Mouse (Mus musculus): ENCODE measurements at regions not wholly inside any gene's neighbourhood (a gene's known extent, or its start where the extent isn't known, plus 50 kb on each side); places are given as distances from the start of the nearest gene placed in this dataset.

DNA sequence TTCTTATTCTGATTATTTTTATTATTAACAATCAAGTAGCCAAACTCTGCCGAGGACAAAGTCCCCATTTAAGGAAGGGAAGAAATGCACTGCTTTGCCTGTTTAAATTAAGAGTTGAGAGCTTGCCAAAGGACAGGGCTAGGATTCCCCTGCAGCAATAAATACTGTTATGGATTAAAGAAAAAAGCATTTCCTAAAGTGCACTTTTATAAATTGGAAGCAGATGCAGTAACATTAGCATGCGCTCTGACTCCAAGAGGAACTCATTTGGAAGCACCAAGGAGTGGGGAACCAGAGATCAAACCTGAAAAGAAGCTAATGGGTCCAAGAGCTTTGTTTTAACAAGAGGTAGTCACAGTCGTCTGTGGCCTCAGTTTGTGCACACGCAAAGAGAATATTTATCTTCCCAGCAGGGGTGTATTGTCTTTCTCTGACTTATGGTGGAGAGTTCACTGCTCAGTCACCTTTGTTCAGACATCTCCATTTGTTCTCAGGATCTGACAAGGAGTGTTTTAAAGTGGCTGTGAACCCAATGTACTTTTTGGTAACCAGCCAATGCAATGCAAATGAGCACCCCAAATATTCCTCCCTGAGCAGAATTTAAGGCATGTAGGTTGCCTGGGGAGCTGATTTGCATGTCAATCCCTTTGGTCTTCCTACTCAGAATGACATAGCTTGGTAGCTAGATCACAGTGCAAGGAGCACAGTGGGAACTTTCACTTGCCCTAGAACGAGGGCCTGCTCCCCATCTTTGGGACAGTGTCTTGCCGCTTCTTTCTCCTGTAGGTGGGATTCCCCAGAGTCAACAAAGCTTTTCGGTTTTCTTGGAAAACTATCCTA lies 119.1 kb upstream of the Nbea start:
- no peak for DNase-seq

DNA sequence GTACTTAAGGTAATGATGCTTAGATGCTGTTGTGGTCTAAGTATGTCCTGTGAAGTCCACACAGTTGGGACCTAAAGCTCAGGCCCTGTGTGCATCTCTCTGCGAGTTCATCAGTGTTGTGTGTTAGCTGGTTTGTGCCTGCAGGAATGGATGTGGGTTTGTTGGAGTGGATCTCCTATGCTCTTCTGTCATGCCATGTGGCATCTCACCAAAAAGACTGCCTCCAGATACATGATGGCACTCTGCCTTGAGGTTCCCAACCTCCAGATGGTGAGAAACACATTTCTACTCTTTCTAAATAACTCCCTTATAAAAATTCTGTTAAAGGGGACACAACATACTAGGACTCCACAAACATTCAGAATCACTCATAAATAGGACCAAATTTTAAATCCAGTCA lies 117.3 kb upstream of the Nbea start:
- DNase-seq: no peak

DNA sequence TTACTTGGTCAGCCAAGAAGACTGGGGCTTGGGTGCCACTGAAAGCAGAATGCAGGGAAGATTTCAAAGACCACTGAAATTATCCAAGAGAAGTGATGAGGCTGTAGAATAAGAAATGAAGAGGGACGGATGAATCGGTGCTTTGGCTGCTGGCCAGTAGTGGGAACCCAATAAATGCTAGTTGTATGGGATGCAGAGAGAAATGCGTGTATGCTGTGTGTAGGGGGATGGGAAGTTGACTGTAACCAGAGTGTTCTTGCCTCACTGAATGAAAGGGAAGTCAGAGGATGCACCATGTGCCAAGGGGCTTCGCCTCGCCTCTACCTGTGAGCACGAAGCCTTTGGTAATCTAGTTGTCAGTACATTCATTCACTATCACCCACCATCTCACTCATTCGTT lies 112.1 kb upstream of the Nbea start:
- no peak for DNase-seq

DNA sequence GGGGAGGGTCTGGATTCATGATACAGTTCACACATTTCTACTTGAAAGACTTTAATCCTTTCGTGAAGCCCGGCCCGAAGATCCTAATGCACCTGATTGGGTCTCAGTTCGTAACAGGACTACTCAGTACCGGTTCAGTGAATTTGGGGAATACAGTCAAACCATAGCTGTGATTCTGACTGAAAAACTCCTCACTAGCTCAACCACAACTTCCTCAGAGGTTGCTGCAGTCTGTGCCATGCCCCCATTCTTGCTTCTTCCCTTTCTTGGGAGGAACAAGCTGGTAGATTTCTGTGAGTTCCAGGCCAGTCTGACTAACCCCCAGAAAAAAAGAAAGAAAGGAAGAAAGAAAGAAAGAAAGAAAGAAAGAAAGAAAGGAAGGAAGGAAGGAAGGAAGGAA lies 98.0 kb upstream of the Nbea start:
- no peak for DNase-seq

DNA sequence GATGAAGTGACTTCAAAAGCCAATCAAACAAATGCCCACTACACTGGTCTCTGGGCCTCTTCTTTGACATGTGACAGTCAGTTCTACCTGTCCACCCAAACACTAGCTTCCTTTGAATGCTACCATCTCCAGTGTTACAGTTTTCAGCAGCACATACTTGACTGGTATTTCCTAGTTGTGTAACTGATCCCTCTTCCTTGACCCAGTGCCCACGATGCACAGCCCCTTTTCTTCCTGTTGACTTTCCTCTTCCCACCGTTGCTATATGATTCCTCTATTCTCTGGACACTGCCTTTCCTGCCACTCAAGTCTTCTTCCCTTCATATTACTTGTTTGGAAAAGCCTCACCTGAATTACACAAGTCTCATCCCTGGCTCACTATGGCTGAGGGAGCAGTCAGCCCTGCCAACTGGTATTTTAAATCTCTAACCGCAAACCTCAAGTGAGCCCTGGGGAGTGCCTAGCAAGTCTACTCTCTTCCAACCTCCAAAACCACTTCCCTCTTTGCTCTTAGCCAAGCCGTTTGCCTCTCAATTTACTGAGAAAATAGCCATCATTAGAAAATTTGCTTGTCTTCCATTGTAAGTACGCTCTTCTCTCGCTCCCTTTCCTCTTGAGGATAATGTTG lies 96.9 kb upstream of the Nbea start:
- DNase-seq: no peak

DNA sequence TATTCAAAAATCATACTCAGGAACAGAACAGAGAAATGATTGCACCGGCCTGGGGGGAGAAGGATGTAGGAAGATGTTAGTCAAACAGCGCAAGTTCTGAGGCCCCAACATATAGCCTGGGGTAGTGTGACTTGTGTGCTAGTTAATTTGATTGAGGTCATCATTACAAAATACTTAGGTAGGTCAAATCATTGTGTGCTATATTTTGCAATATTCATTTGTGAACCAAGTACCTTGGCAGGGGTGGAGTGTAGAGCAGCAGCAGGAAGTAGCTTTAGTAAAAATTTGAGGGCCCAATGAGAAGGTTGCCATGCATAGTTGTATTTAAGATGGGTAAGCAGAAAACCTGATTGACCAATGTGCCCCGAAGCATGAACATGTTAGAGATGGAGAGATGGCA lies 89.1 kb upstream of the Nbea start:
- no peak for DNase-seq

DNA sequence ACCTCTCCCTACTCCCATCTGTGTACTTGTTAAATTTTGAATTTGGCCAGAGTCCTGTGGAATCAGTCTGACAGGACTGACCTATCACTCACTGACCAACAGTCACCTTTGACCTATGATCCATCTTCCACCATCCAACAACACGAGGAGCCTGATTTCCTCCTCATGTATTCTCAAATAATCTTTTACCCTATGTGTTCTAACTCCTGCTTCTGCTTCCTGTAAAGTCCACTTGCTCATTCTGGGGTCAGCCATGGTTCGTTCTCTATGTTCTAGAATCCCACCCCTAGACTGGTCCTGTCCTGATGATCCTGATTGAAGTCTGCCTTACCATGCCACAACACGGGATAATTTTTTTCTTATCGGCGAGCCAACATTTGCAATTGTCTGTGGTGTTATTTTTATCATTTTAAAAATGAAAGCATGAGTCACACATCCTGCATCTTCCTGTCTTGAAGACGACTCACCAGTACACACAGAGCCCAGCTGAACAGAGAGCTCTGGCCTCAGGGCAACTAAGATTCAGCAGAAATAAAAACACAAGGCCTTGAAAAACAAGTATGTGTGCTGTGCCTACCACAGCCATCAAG lies 86.8 kb upstream of the Nbea start:
- no peak for DNase-seq

DNA sequence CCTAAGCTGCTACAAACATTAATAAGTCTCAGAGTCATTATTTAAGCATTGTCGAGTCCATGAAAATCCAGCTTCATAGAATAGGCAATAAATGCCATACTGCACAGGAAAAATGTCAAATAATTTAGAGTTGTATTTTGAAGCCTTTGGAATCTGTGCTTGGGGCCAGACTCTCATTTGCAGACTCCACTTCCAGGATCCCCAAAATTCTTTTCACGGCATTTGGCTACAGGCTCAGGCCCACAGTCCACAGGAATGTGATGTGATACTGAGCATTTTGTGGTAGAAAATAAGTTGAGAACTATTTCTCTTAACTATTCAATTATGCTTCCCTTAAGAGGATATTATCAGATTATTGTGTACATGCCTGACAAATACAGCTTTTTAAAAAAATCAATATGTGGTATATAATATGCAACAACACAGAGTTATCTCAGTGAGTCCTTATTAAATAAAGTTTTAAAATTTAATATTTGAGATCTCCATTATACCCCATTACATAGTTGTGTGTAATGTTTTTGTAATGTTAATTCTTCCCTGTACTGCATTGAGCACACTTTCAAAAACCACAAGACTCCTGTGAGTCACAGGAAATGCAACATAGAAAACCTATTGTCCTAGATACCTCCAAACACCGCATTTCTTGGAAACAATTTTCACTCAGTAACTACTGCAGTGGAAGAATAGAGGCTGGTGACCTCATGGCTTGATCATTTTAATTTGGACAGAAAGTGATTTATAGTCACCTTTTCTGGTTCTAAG lies 78.5 kb upstream of the Nbea start:
- no peak for DNase-seq

DNA sequence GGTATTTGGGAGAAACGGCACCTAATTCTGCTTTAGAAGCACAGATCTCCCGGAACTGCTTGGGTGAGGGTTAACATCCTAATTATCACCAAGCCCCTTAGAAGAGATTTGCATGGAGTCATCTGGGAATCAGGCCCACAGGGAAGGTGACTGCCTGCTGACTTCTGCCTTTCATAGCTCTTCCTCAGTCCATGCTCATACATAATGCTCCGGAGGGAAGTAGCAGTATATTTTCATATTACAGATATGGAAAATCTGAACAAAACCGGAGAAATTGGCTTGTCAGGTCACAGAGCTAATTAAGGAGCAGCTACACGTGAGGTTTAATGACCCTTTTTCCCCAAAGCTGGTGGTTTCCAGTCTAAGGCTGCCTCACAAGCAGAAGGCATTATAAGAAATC lies 72.8 kb upstream of the Nbea start:
- DNase-seq: no peak

DNA sequence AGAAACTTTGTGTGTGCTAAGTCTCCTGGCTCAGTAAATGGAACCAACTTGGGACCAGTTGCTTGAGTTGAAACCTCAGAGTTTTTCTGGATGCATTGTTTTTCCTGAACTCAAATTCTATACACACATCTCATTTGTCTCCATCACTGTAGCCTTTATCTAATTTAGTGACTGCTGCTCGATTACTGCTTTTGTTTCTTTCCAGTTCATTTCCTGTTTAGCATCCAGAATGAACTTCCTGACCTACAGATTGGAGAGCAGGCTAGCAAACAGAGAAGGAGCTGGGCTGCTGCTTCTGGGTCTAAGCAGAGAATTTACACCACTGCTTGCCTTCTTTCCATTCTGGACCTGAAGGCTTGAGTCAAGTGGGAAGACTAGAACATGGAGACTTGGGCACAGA lies 60.9 kb upstream of the Nbea start:
- no peak for DNase-seq

DNA sequence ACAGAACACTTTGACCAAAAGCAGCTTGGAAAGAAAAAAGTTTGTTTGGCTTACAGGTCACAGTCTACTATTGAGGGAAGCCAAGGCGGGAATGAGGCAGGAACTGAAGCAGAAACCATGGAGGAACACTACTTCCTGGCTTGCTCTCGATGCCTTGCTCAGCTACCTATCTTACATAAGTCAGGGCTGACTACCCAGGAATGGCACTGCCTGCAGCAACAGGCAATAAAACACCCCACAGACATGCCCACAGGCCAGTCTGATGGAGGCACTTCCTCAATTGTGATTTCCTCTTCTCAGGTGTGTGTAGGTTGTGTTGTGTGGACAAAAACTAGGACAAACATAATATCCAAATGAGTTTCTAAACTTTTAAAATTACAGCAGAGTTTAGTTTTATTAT lies 54.7 kb upstream of the Nbea start:
- DNase-seq: no peak

DNA sequence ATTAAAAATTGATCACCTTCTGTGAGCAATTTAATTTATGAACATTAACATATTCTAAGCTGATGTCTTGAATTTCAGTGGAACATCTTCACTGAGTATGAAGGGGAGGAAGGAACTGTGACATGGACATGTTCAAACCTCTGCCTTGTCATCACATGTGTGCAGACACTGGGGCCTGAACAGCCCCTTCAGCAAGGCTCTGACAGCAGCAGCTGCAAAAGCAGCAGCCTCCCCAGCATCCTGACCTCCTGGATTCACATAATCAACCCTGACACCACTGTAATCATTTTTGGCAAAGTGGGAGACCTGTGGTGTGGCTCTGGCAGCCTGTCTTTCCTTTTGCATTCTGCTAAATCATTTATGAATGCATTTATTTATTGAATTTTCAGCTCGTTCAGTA lies 52.7 kb upstream of the Nbea start:
- DNase-seq: peak in 1 of 2 experiments; percentile 2

Measured in kidney, postnatal 4 days (tissue).